Mouse (Mus musculus): ENCODE results near the gene Uhrf2.

Gene Uhrf2

GRCm38 (mm10) chr19:30125670-30126059, 95.4 kb downstream of the Uhrf2 start:
- DNase-seq: no peak

- peak; percentile 54 for DNase-seq
These were observed 97.9 kb downstream of the Uhrf2 start for GRCm38 (mm10) chr19:30128177-30128576.

DNA sequence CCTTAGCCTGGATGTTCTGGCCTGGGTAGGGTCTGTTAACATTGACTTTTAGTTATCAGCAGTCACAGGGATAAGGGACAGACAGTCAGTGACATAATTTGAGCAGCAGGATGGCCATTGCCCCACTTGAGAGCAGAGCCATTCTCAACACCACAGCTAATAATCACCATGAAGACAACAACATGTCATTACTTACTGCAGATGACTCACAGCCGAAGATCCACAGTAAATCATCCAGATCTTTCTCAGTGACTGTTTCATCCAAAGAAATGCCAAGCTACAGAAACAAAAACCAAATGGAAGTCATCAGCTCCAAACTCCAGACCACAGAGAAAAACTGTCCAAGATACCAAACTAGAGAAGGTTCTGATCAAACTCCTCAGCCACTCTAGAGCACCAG, 106.0 kb downstream of the Uhrf2 start:
- DNase-seq: no peak
